In the genomic region with DNA sequence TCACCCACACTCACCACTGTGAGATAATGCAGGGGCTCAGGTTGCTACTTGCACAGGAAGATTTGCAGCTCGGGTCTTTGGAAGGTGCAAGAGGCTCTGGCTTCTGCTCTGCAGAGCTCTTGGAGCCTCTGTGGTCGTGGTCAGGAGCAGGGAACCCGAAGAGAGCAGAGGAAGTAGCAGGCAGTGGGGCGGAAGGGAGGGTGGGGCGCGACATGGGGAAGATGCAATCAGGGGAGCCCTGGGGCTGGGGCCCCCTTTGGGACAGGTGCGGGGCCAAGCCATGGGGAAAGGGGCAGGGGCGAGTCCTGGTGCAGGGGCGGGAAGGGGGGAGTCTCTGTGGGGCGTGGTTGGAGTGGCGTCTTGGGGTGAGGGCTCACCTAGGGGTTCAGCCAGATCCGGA, we compare ENCODE assay signal across 11 mouse cellular contexts. TPM values are rescaled to one million over a fixed set of nuclear protein-coding genes. Genes with fewer than 3 reads are reported as not detected.
A peak's percentile ranks its signal among the peaks of the same experiment; 100 is the strongest.
DNase-seq lines count a peak whose midpoint lies in the region.
"Had no signal": no experiment of that assay in that cellular context is flagged by ENCODE, and none has a peak within 500 bp of the region (broad histone marks: within the 10 kb centered on the region; RNA-seq: fewer than 3 reads in every experiment).

A gene (minus strand): TSS at position 184 of the 400 bp plus-strand sequence.

- no peak within 1 kb of the TSS for H3K27ac ChIP-seq in limb, embryonic 10.5 days
- H3K27ac ChIP-seq: embryonic facial prominence, embryonic 12.5 days had no signal

- peaks cover 4% of the 10 kb centered on the region; the same call in 1 of the 2 replicates for H3K4me1 ChIP-seq in limb, embryonic 10.5 days
- H3K4me1 ChIP-seq: embryonic facial prominence, embryonic 12.5 days had no signal

- no peaks in the 10 kb centered on the region for H3K27me3 ChIP-seq in limb, embryonic 10.5 days (ENCODE audit: low read depth, poor library complexity, severe bottlenecking)
- H3K27me3 ChIP-seq: embryonic facial prominence, embryonic 12.5 days had no signal

- peak; percentile 3 for DNase-seq in embryo, embryonic 11 days
- no peak for DNase-seq in embryo, embryonic 10.5 days (ENCODE audit: low spot score)
- DNase-seq in CD4-positive, CD25-positive, alpha-beta regulatory T cell, adult 2 months (ENCODE audit: low read depth, low spot score): peak; percentile 63
- no peak for DNase-seq in limb, embryonic 10.5 days (ENCODE audit: low spot score)
- peak; percentile 62 for DNase-seq in naive thymus-derived CD4-positive, alpha-beta T cell, adult 2 months (ENCODE audit: low read depth)
- DNase-seq in right cerebral cortex, postnatal 25 days: no peak
- DNase-seq in cerebellum, postnatal 25 days: no peak
- no peak for DNase-seq in layer of hippocampus, adult 9-11 months

- H3K4me3 ChIP-seq in limb, embryonic 10.5 days: peak within 1 kb of the TSS; percentile 31
- H3K4me3 ChIP-seq: embryonic facial prominence, embryonic 12.5 days; myocyte had no signal

- H3K9me3 ChIP-seq in limb, embryonic 10.5 days (replicated peaks): no peaks in the 10 kb centered on the region
- H3K9me3 ChIP-seq: embryonic facial prominence, embryonic 12.5 days had no signal

- H3K36me3 ChIP-seq in limb, embryonic 10.5 days: no peaks in the 10 kb centered on the region
- H3K36me3 ChIP-seq: embryonic facial prominence, embryonic 12.5 days had no signal

- 31% methylated on average over 12 of the region's 12 CpGs for WGBS in limb, embryonic 10.5 days

RNA-seq across cellular contexts. Expression of the gene that starts here (rescaled TPM):
- polyA plus RNA-seq in limb, embryonic 10.5 days (2016; fragmentation: Nextera tagmentation; extraction: Ambion mirVana): 0.14 and 0.23 TPM in 2 replicates
- polyA plus RNA-seq: C2C12, myocyte had no signal

Comparison
In these comparisons a context has a peak if more than half of its experiments do, and no peak if none do; other contexts are left out.
1. DNase-seq: peak in embryo, embryonic 11 days (single experiment), CD4-positive, CD25-positive, alpha-beta regulatory T cell, adult 2 months (single experiment) and naive thymus-derived CD4-positive, alpha-beta T cell, adult 2 months (single experiment); none in embryo, embryonic 10.5 days (single experiment), limb, embryonic 10.5 days (single experiment), right cerebral cortex, postnatal 25 days (single experiment), cerebellum, postnatal 25 days (0 of 2) and layer of hippocampus, adult 9-11 months (single experiment).